Mouse (Mus musculus): ENCODE measurements around the gene Hsd17b11.

The Hsd17b11 gene

GRCm38 (mm10) chr5:104021597-104022378 lies at the start of gene Hsd17b11:
Gene Hsd17b11 (minus strand): TSS chr5:104021919.
- whole genome bisulfite sequencing = under 1% methylated on average over 31 of the region's 31 CpGs

DNA sequence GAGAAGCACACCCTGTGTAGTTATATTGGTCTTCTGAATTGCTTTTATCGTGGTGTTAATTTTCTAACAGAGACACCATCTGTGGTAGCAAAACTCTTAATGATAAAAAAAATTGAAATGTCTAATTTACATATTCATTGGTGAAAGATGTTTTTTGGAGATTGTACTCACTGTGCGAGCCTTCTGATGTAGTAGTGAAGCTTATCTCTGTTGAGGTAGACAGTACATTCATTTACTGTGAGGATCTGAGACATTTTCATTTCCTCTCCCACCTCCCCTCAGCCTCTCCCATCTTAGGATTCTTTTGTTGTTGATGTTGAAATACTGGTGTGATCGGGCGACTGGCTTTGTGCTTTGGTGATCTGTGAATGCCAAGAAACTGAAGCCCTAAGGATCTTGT lies 49.3 kb upstream of the Hsd17b11 start:
- 50% methylated on average over 4 of the region's 4 CpGs for WGBS

DNA sequence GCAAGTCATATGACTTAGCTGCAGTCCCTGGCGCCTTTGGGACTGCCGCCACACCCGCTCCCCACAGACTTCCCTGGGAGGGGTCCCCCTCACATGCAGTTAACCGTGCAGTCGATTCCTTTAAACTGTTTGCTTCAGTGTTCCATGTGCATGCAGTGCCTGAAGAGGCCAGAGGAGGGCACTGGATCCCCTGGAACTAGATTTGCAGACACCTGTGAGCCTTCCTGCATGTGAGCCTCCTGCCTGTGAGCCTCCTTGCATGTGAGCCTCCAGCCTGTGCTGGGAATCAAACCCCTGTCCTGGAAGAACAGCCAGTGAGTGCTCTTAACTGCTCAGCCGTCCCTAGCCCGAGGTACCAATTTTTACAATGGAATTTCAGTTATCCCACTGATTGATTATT lies 47.0 kb upstream of the Hsd17b11 start:
- WGBS = 73% methylated on average over 7 of the region's 7 CpGs

- WGBS = 88% methylated on average over 11 of the region's 11 CpGs
Observed at GRCm38 (mm10) chr5:104062773-104063551, 41.2 kb upstream of the Hsd17b11 start.

GRCm38 (mm10) chr5:104061936-104062772 lies 40.4 kb upstream of the Hsd17b11 start:
- WGBS = 83% methylated on average over 13 of the region's 13 CpGs

- 66% methylated on average over 5 of the region's 5 CpGs for WGBS
Observed at GRCm38 (mm10) chr5:104060429-104060828, 38.7 kb upstream of the Hsd17b11 start.

- 58% methylated on average over 9 of the region's 9 CpGs for WGBS
Observed at GRCm38 (mm10) chr5:104059628-104060027, 37.9 kb upstream of the Hsd17b11 start.

DNA sequence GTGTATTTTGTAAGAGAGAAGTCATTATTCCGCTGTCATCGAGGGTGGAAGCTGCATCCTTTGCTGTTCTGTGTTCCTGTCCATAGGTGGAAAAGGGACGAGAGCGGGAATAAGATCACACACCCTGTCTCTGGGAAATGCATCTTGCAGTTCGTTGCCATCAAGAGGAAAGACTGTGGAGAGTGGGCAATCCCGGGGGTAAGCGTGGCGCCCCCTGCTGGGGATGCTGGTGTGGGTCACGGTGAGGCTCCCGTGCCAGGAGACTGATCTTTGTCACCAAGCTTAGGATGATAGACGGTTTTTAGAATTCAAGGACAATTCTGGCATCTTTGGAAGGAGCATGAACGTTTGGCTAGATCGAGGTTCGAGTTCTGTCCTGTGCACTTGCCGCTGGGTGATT lies 36.3 kb upstream of the Hsd17b11 start:
- WGBS = 60% methylated on average over 15 of the region's 15 CpGs

DNA sequence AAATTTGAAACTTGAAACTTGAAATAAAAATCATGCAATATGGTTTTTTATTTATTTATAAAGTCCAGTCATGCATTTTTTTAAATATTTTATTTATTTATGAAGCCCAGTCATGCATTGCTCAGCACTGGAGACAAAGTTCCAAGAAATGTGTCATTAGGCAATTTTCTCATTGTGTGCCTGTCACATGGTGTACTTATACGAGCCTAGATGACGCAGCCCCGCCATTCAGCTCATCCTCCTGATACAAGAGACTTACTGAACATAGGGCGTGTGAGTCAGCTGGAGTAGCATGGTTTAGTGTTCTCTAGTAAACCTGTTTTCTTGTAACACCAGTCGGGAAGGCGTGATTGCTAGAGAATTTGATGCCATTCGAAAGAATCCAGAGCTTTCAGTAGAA lies 34.6 kb upstream of the Hsd17b11 start:
- 92% methylated on average over 7 of the region's 7 CpGs for WGBS

- 87% methylated on average over 4 of the region's 4 CpGs for WGBS
Observed at GRCm38 (mm10) chr5:104055816-104056215, 34.1 kb upstream of the Hsd17b11 start.

- 97% methylated on average over 4 of the region's 4 CpGs for WGBS
Observed at GRCm38 (mm10) chr5:104054938-104055337, 33.2 kb upstream of the Hsd17b11 start.

DNA sequence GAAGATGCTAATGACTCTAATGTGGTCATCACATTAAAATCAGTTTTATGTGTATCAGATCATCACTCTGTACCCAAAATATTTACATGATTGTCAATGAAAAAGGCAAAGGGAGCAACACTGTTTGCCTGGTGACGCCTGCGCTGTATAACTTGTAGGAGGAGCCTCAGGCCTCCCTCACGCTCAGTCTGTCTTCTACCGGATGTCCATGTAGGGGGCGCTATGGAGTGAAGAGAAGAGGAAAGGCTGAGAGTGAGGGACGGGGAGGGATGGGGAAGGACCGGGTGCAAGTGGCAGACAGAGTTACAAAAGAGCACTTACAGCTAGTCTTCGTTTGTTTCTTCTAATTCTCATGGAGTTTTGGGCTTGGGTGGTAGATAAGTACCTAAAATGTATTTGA lies 31.2 kb upstream of the Hsd17b11 start:
- 61% methylated on average over 8 of the region's 8 CpGs for WGBS

DNA sequence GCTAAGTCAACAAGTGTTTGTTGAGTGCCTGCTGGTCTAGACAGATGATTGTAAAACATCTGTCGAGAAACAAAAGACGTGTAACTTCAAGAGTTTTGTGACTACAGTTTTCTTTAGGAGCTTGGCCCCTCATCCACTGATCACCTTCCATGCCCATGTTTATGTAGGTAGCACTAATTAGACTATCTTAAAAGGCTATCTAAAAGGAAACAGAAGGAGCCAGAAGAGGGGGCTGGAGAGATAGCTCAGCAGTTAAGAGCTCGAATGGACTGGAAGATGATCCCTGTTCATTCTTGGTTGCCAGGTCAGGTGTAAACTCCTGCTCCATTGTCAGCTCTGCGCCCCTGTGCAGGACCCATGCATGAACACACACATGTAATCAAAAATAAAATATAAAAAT lies 26.4 kb upstream of the Hsd17b11 start:
- 44% methylated on average over 4 of the region's 4 CpGs for WGBS

DNA sequence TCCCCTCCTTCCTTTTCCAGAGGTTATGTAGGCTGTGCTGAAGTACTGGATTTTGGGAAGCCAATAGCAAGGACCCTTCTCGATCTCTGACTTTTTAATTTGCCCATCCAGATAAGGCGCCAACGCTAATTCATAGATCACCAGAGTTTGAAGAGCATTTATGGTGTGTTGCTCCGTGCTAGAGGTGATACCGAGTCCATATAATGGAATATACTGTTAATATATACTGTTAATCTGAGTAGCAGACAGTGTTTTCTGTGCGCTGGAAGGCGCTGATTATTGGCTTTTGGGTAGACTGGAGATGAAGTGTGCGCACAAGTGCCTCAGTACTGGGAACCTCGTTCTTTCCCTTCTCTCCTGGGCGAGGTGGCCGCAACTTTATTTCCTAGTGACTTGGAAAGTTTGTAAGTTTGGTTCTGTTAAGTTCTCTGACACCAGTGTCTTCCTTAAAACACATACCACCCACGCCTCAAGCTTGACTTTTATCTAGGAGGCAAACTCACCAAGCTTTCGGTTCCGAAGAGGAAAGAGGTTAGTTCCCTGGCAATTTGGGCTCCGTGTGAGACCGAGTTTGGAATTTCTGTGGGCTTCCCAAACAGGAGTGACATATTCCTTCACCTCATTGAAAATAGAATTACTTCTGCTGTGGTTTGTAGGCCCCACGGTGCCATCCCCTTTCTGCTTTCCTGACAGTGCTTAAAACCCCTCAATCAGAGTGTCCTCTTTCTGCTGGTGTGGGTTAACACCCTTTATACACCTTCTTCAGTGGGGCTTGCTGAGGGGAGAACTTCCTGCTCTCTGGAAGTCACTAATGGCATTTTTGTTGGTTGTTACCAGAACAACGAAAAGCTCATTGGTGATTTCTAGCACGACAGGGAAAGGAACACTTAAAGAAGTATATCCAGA lies 25.7 kb upstream of the Hsd17b11 start:
- WGBS = 3% methylated on average over 19 of the region's 19 CpGs

- 3% methylated on average over 87 of the region's 90 CpGs for WGBS
Observed at GRCm38 (mm10) chr5:104046256-104047199, 24.8 kb upstream of the Hsd17b11 start, which contains the start of gene Nudt9. Gene Nudt9 (plus strand): TSS chr5:104046306.

- WGBS = 56% methylated on average over 2 of the region's 2 CpGs
Observed at GRCm38 (mm10) chr5:104043704-104044103, 22.0 kb upstream of the Hsd17b11 start.

DNA sequence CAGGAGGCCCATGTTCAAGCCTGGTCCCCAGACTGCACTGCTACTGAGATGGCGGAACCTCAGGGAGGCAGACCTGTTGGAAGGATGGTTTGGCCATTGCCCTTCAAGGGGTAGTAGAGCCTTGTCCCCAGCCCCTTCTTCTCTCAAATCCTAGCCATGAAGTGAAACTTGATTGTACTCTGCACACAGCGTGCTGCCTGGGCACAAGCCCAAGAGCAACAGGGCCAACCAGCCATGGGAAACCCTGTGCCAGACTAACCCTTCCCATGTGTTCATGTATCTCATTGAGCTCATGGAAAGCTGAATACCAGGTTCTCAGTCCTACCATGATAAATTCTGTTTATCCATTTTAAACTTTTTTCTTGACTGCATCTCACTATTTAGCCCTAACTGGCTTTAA lies 21.2 kb upstream of the Hsd17b11 start:
- 75% methylated on average over 2 of the region's 2 CpGs for WGBS

GRCm38 (mm10) chr5:104039154-104039932 lies 17.6 kb upstream of the Hsd17b11 start:
- WGBS = 71% methylated on average over 6 of the region's 6 CpGs

- WGBS = 97% methylated on average over 1 of the region's 1 CpGs
Observed at GRCm38 (mm10) chr5:104036686-104037085, 15.0 kb upstream of the Hsd17b11 start.
